Mouse (Mus musculus) intestine, embryonic 15.5 days (tissue): ENCODE data around the gene Sestd1. TPM values are rescaled to one million over a fixed set of nuclear protein-coding genes. Genes with fewer than 3 reads are reported as not detected.

Source experiments
- ATAC-seq: fragments of 200-750 bp; cut with Nextera tagmentation; 2 replicates; pipeline ENCODE4 v1.8.0; 2017; ENCODE audit warnings: moderate TSS enrichment, moderate library complexity
- H3K27ac ChIP-seq: fragments of 300-500 bp; sonication (generic); 2 replicates; pipeline ENCODE4 v1.5.1; 2015; ENCODE audit warnings: mild to moderate bottlenecking, inconsistent platforms
- H3K27me3 ChIP-seq: fragments of 300-500 bp; sonication (generic); replicated peaks from 2 replicates; pipeline ENCODE4 v1.6.1; 2015; ENCODE audit warnings: inconsistent platforms
- H3K36me3 ChIP-seq: fragments of 300-500 bp; sonication (generic); 2 replicates; pipeline ENCODE4 v1.6.1; 2015; ENCODE audit warnings: inconsistent platforms
- H3K4me1 ChIP-seq: fragments of 300-500 bp; sonication (generic); replicated peaks from 2 replicates; pipeline ENCODE4 v1.6.1; 2015; ENCODE audit warnings: inconsistent platforms
- H3K4me2 ChIP-seq: fragments of 300-500 bp; sonication (generic); replicated peaks from 2 replicates; pipeline ENCODE4 v1.6.1; 2015; ENCODE audit warnings: mild to moderate bottlenecking, inconsistent platforms
- H3K4me3 ChIP-seq: fragments of 300-500 bp; sonication (generic); replicated peaks from 2 replicates; pipeline ENCODE4 v1.5.1; 2015; ENCODE audit warnings: inconsistent platforms
- H3K9ac ChIP-seq: fragments of 300-500 bp; sonication (generic); 2 replicates; pipeline ENCODE4 v1.6.1; 2015; ENCODE audit warnings: inconsistent platforms
- H3K9me3 ChIP-seq: fragments of 300-500 bp; sonication (generic); 2 replicates; pipeline ENCODE4 v1.6.1; 2016; ENCODE audit warnings: inconsistent platforms
- WGBS: fragments of 180-500 bp; shearing (Covaris S2); methylation state at CpG from one replicate; pipeline ENCODE4 v1.1.7; 2015; 5-methylcytosine and 5-hydroxymethylcytosine counted together
- polyA plus RNA-seq: library from polyadenylated mRNA; unstranded; fragments of >200 nt; fragmentation: Nextera tagmentation; extraction: Ambion mirVana; gene quantifications from 2 replicates; pipeline ENCODE4 v1.2.1, GENCODE M21; 2015

Gene Sestd1
- polyA plus RNA-seq: 15.8 and 17.3 TPM in 2 replicates

DNA sequence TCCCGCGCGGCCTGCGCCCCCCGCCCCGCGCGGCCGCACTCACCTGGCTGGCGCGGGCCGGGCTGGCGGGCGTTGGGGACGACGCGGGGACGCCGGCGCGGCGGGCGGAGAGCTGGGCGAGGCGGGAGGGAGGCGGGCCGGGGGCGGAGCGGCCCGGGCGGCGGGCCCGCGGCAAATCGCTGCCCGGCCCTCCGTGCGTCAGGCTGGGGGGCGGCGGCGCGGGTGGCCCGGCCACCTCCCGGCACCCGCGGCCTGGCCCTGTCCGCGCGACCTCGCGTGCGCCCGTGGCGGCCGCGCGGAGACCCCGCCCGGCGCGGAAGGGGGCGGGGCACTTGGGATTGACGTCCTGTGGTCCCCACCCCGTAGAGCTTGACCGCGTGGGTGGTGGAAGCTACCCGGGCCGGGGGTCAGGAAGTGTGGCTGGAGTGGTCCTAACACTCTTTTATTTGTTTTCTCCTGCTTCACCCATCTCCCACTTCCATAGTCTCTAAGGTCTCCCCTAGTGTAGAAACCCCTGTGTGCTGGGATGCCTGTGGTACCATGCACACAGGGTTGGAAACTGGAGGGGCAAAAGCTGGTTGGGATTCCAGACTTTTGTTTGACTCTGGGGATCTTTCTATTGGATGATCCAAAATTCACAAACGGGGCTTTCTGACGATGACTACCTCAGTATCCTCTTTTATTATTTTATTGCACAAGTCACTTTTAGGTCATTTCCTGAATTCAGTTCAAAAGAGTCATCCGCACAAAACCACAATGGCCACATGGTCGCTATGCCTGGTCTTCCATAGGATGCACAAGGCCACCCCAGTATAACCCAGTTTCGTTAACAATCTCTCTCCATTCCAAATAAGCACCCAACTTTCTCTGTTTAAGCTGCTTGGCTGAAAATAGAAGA lies at the start of gene Sestd1:
Sestd1 (minus strand) TSS at position 81 of the 898 bp plus-strand sequence.
- Histone ChIP-seq H3K4me1 (peaks cover 7% of the 10 kb centered on the region), H3K27ac (peak within 1 kb of the TSS; percentile 69), H3K4me3 (peak within 1 kb of the TSS; percentile 77), H3K36me3 (no peaks in the 10 kb centered on the region), H3K4me2 (peak within 1 kb of the TSS; percentile 90), H3K9ac (peak within 1 kb of the TSS; percentile 83), H3K27me3 (no peaks in the 10 kb centered on the region), H3K9me3 (no peaks in the 10 kb centered on the region)
- 8% methylated on average over 34 of the region's 73 CpGs for WGBS
- peak; percentile 86 for ATAC-seq

DNA sequence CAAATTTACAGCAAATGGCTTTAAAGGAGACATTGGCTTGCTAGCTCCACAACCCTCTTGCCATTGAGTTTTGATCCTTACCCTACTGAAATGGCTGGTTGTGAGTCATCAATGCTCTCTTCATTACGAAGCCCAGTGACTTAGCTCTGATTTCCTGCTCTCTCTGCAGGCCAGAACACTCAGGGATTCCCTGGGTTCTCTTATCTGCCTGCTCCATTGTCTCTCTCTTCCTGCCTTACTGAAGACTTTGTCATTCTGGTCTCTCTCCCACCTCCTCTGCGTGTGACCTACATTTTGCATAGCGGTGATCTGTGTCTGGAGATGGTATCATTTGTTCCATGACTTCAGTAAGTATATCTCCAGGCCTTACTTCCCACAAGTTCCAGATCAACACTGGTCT lies 46.9 kb upstream of the Sestd1 start:
- 0 out of 2 replicates have a peak, but pooled peaks cover 3% of the 10 kb centered on the region for H3K4me1 ChIP-seq
- H3K27ac ChIP-seq: no peak overlapping the region
- no peak for ATAC-seq
- H3K4me3 ChIP-seq: no peak overlapping the region
- H3K9ac ChIP-seq: no peak overlapping the region
- no peak overlapping the region for H3K4me2 ChIP-seq
- no peaks in the 10 kb centered on the region for H3K27me3 ChIP-seq
- 77% methylated on average over 3 of the region's 3 CpGs for WGBS
- H3K9me3 ChIP-seq: no peaks in the 10 kb centered on the region
- H3K36me3 ChIP-seq: no peaks in the 10 kb centered on the region

DNA sequence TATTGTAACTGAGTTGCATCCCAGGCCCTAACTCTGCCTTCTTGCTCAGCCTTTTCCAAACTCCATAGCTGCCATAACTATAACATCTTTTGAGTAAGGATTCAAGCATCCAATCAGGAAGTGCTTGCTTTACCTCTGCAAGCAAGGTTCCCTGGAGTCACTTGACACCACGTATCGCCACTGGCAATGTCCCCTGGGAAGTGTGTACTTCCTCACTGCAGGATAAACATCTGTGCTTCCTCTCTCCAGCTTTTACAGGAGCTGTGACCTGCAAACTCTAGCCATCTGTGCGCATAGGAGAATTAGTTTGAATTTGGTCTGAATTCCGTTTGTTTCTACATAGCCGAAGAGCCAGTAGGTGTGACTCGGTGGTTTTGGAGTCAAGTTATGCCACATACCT lies 43.3 kb upstream of the Sestd1 start:
- H3K9me3 ChIP-seq: no peaks in the 10 kb centered on the region
- no peaks in the 10 kb centered on the region for H3K36me3 ChIP-seq
- WGBS: 43% methylated on average over 6 of the region's 6 CpGs
- H3K4me2 ChIP-seq: no peak overlapping the region
- 0 out of 2 replicates have a peak, but pooled peaks cover 3% of the 10 kb centered on the region for H3K4me1 ChIP-seq
- no peak overlapping the region for H3K9ac ChIP-seq
- no peaks in the 10 kb centered on the region for H3K27me3 ChIP-seq
- ATAC-seq: peak; percentile 36; the same call in 1 of the 2 replicates
- no peak overlapping the region for H3K4me3 ChIP-seq
- no peak overlapping the region for H3K27ac ChIP-seq

DNA sequence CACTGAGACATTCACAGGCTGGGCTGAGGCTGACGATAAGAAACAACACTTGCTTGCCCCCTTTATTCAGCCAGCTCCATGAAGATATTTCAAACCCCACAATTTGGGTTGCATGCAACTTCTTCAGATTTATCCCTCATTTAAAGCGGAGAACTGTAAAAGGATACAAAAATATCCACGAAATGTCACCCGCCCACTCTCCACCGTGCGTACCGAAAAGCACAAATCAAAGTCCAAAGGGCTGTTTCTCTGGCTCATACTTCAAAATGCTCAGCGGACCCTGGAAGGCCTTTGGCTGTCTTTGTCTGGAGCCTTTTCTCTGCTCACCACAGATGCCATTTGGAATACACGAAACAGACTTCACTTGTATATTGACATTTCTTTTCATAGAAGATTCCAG lies 42.8 kb upstream of the Sestd1 start:
- Histone ChIP-seq H3K9ac (no peak overlapping the region), H3K4me3 (no peak overlapping the region), H3K4me2 (no peak overlapping the region), H3K4me1 (0 out of 2 replicates have a peak, but pooled peaks cover 3% of the 10 kb centered on the region), H3K9me3 (no peaks in the 10 kb centered on the region), H3K27me3 (no peaks in the 10 kb centered on the region), H3K36me3 (no peaks in the 10 kb centered on the region), H3K27ac (no peak overlapping the region)
- ATAC-seq: peak; percentile 55
- 62% methylated on average over 9 of the region's 9 CpGs for WGBS

DNA sequence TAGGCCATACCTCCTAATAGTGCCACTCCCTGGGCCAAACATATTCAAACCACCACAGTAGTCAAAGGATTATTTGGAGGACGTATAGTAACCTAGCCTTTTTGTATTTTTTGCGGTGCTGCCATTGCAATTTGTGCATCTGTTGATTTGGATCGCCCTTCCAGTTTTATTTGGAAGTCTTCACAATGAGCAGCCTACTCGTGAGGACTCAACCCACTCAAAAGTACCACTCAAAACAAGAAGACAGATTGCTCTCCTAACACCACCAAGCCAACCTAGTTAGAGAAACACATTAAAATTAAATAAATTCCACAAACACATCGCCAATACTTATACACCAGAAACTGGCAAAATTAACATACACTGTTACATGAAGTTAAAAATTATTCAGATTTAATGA lies 38.8 kb upstream of the Sestd1 start:
- Histone ChIP-seq H3K36me3 (no peaks in the 10 kb centered on the region), H3K27me3 (no peaks in the 10 kb centered on the region), H3K4me3 (no peak overlapping the region), H3K9ac (no peak overlapping the region), H3K4me1 (peaks cover 9% of the 10 kb centered on the region; the same call in 1 of the 2 replicates), H3K9me3 (no peaks in the 10 kb centered on the region), H3K27ac (no peak overlapping the region), H3K4me2 (no peak overlapping the region)
- WGBS: 91% methylated on average over 5 of the region's 5 CpGs
- ATAC-seq: no peak

DNA sequence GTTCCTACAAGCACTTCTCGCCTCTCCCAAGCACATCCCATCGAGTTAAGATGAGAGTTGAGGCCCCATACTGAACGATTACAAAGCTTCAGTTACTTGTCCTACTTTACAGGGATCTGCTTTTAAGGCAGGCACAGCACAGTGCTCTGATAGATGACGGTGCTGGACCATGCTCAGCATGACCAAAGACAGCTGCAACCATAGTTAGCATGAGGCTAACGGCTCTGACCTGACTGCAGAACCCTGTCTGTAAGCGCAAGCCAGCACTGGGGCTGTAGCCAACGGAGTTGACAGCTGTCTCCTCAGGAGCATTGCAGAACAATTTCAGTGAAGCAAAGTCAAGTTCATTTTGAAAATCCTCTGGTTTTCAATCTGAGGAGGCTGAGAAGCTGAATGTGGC lies 36.6 kb upstream of the Sestd1 start:
- H3K4me1 ChIP-seq: peaks cover 6% of the 10 kb centered on the region; the same call in 1 of the 2 replicates
- H3K27ac ChIP-seq: no peak overlapping the region
- H3K27me3 ChIP-seq: no peaks in the 10 kb centered on the region
- no peak for ATAC-seq
- no peak overlapping the region for H3K4me2 ChIP-seq
- 25% methylated on average over 7 of the region's 7 CpGs for WGBS
- H3K9me3 ChIP-seq: no peaks in the 10 kb centered on the region
- H3K36me3 ChIP-seq: no peaks in the 10 kb centered on the region
- no peak overlapping the region for H3K9ac ChIP-seq
- H3K4me3 ChIP-seq: no peak overlapping the region

DNA sequence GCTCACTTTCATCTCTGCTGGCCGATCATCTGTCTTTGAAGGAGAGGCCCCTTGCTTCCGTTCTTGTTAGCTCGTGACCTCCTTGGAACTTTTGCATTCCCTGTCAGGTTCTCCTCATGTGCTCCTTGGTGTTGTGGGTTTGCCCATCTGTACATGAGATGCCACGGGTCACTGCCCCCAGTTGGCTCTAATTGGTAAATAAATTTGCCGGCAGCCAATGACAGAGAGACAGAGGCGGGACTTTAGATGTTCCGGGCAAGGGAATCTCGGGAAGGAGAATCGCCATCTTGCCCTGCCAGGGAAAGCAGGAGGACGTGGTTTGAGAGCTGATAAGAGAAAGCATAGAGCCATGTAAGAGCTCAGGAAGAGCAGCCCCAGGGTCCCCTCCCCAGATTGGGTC lies 33.5 kb upstream of the Sestd1 start:
- Histone ChIP-seq H3K36me3 (no peaks in the 10 kb centered on the region), H3K9me3 (no peaks in the 10 kb centered on the region), H3K27ac (no peak overlapping the region), H3K4me2 (no peak overlapping the region), H3K4me3 (no peak overlapping the region), H3K27me3 (no peaks in the 10 kb centered on the region), H3K9ac (no peak overlapping the region), H3K4me1 (peaks cover 6% of the 10 kb centered on the region; the same call in 1 of the 2 replicates)
- no peak for ATAC-seq
- 93% methylated on average over 10 of the region's 10 CpGs for WGBS

DNA sequence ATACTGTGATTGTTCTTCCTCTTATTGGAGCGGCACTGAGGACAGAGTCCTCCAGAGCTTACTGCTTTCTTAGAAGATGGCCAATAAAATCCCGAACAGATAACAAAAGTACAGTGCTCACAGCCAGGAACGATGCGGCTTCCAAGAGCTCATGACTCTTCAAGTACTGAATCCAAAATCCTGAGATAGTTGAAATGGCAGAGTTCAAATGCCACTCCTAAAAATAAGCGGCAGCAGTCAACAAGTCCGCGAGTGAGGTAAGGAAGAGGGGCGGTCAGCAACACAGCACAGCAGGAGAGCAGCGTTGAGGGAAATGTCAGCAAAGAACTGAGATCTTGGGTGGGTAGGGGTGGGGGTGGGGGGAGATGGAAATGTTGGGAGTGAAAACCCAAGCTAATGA lies 32.2 kb upstream of the Sestd1 start:
- no peaks in the 10 kb centered on the region for H3K9me3 ChIP-seq
- peaks cover 6% of the 10 kb centered on the region; the same call in 1 of the 2 replicates for H3K4me1 ChIP-seq
- ATAC-seq: no peak
- H3K27ac ChIP-seq: no peak overlapping the region
- no peaks in the 10 kb centered on the region for H3K27me3 ChIP-seq
- no peaks in the 10 kb centered on the region for H3K36me3 ChIP-seq
- no peak overlapping the region for H3K4me2 ChIP-seq
- 65% methylated on average over 9 of the region's 9 CpGs for WGBS
- no peak overlapping the region for H3K4me3 ChIP-seq
- H3K9ac ChIP-seq: no peak overlapping the region

DNA sequence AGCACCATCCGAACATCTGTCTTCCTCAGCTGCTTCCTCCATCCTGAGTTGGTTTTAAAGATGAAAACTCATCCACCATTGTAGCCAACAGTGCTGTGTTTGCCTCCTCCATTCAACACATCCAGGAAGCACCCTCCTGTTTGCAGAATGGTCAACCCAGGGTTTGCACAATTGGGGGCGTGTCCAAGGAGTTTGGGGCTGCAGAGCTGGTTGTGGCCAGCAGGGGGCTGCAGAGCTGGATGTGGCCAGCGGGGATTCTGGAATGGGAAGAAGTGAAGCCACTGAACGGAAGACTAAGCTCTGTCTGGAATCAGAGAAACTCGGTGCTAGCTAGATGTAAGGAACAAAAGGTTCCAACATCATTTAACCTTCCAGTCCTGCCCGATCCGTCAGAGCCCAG lies 28.9 kb upstream of the Sestd1 start:
- 58% methylated on average over 7 of the region's 7 CpGs for WGBS
- Histone ChIP-seq H3K27me3 (no peaks in the 10 kb centered on the region), H3K4me2 (no peak overlapping the region), H3K9ac (no peak overlapping the region), H3K9me3 (no peaks in the 10 kb centered on the region), H3K4me1 (no peaks in the 10 kb centered on the region), H3K36me3 (no peaks in the 10 kb centered on the region), H3K27ac (no peak overlapping the region), H3K4me3 (no peak overlapping the region)
- ATAC-seq: peak; percentile 54

DNA sequence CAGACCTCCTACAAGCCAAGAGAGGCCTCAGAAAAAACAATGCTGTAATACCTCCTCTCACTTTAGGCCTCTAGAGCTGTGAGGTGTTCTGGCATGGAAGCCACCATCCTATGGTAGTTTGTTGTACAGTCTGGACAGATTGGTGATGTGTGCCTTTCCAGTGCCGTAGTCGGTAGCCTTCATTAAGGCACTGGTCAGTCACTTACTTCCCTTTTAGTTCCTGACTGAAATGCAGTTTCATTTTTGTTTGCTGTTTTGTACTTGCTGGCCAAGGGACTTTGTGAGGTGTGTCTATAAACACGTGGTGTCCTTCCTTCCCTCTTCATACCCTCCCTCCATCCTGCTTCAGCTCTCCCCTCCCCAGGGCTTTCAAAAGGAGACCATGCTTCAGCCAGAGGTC lies 24.1 kb upstream of the Sestd1 start:
- WGBS: 71% methylated on average over 3 of the region's 3 CpGs
- no peaks in the 10 kb centered on the region for H3K27me3 ChIP-seq
- H3K4me3 ChIP-seq: no peak overlapping the region
- no peak for ATAC-seq
- no peaks in the 10 kb centered on the region; the same call in 1 of the 2 replicates for H3K4me1 ChIP-seq
- H3K9me3 ChIP-seq: no peaks in the 10 kb centered on the region
- no peaks in the 10 kb centered on the region for H3K36me3 ChIP-seq
- no peak overlapping the region for H3K27ac ChIP-seq
- H3K4me2 ChIP-seq: no peak overlapping the region
- H3K9ac ChIP-seq: no peak overlapping the region

DNA sequence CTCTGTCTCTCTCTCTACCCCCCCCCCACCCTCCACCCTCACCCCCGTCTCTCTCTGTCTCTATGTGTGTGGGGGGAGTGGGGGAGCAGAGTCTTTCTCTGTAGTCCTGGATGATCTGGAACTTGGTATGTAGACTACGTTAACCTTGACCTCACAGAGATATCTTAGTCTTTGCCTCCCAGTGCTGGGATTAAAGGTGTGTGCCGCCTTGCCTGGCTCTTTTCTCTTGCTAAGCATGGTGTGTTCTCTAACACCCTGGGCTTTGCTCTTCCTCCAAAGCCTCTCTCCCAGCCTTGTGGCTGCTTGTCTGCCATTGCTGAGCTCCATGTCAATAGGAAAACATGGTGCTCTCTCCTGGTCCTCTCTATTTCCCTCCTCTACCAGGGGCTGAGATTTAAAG lies 23.3 kb upstream of the Sestd1 start:
- Histone ChIP-seq H3K36me3 (no peaks in the 10 kb centered on the region), H3K4me2 (no peak overlapping the region), H3K4me3 (no peak overlapping the region), H3K27ac (no peak overlapping the region), H3K9ac (no peak overlapping the region), H3K9me3 (no peaks in the 10 kb centered on the region), H3K27me3 (no peaks in the 10 kb centered on the region), H3K4me1 (no peaks in the 10 kb centered on the region; the same call in 1 of the 2 replicates)
- ATAC-seq: no peak
- WGBS: 68% methylated on average over 3 of the region's 3 CpGs

DNA sequence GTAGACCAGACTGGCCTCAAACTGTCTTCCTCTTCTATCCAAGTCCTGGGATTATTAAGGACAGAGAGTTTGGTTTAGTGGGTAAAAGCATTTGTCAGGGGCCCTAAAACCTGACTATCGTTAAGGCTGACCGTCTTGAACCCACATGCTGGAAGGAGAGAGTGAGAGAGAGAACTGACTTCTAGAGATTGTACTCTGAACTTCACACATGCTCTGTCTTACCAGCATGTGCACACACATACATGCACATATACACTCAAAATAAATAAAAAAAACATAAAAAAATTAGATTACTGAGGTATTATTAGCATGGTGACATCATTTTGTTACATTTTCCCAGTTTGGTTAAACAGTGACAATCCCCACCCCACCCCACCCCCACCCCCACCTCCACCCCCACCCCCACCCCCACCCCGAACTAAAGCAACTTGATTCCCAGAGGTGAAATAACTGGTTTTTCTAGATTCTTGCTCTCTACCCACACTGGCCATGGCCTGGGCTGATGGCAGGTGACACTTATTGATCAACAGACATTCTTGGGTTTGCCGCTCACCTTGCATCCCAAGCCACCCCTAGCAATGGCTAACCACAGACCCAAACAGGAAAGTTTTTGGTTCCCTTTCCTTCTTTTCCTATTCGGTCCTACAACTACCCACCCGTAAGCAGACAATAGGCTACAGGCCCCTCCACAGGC lies 22.4 kb upstream of the Sestd1 start:
- H3K27me3 ChIP-seq: no peaks in the 10 kb centered on the region
- H3K9ac ChIP-seq: no peak overlapping the region
- H3K4me2 ChIP-seq: peak overlapping the region; percentile 30; the same call in 1 of the 2 replicates
- H3K36me3 ChIP-seq: no peaks in the 10 kb centered on the region
- H3K4me3 ChIP-seq: no peak overlapping the region
- 64% methylated on average over 6 of the region's 6 CpGs for WGBS
- H3K4me1 ChIP-seq: no peaks in the 10 kb centered on the region; the same call in 1 of the 2 replicates
- H3K9me3 ChIP-seq: no peaks in the 10 kb centered on the region
- 0 out of 2 replicates have a peak overlapping the region, but pooled peaks have one; percentile 14 for H3K27ac ChIP-seq
- peak; percentile 88 for ATAC-seq
